Mouse (Mus musculus) lung, adult 2 months (tissue): ENCODE measurements at regions not wholly inside any gene's neighbourhood (a gene's known extent, or its start where the extent isn't known, plus 50 kb on each side); places are given as distances from the start of the nearest gene placed in this dataset.

Experiments used
- CTCF ChIP-seq: fragments of 200-500 bp; IDR thresholded peaks from 2 replicates; pipeline ENCODE4 v1.5.1; 2011; ENCODE audit warnings: mild to moderate bottlenecking, low read length, control low read depth; ENCODE audit not compliant: insufficient read depth
- POLR2A ChIP-seq: fragments of 200-500 bp; IDR thresholded peaks from 2 replicates; pipeline ENCODE4 v1.6.1; 2011; ENCODE audit warnings: low read depth, mild to moderate bottlenecking, control low read depth, low read length, borderline replicate concordance; ENCODE audit errors: extremely low read depth

DNA sequence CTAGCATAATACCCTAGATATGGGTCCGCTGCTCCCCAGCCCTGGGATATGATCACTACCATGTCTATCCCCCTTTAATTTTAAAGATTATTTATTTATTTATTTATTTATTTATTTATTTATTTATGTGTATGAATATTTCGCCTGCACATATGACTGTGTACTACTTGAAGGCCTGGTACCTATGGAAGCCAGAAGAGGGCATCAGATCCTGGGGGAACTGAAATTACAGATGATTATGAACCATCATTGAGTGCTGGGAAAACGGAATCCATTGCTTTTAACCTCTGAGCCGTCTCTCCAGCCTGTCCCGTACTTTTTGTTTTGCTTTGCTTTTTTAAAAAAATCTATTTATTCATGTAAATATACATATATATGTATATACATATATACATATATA is 70.0 kb upstream of the Dlx2 start:
- TF ChIP-seq CTCF (no peak), POLR2A (no peak)
